Mouse (Mus musculus): ENCODE results near the gene Gm10100. TPM values are rescaled to one million over a fixed set of nuclear protein-coding genes. Genes with fewer than 3 reads are reported as not detected.
"Not testable (repeated sequence)": the region's sequence is repeated elsewhere in the genome, so short reads cannot be mapped to it uniquely, and the experiment has no call there.

Gene Gm10100
- polyA plus RNA-seq, 1 experiment: not detected

- DNase-seq (ENCODE audit: low spot score): not testable (repeated sequence)
Measured at GRCm38 (mm10) chr10:77752312-77752711, 26.0 kb downstream of the Gm10100 start.

- DNase-seq (ENCODE audit: low spot score): no peak
Measured at GRCm38 (mm10) chr10:77753448-77753847, 27.2 kb downstream of the Gm10100 start.

GRCm38 (mm10) chr10:77759582-77759981, 33.3 kb downstream of the Gm10100 start, which contains the start of gene Gm3233:
Gene Gm3233, minus strand, starts transcription at chr10:77759682.
- not testable (repeated sequence) for DNase-seq (ENCODE audit: low spot score)

- no peak for DNase-seq (ENCODE audit: low spot score)
Measured at GRCm38 (mm10) chr10:77769727-77770126, 43.4 kb downstream of the Gm10100 start.

GRCm38 (mm10) chr10:77771225-77771624, 44.9 kb downstream of the Gm10100 start, which contains the start of gene Gm3238:
Gene Gm3238, minus strand, starts transcription at chr10:77771325.
- not testable (repeated sequence) for DNase-seq (ENCODE audit: low spot score)

- not testable (repeated sequence) for DNase-seq (ENCODE audit: low spot score)
Measured at GRCm38 (mm10) chr10:77772142-77772541, 45.9 kb downstream of the Gm10100 start.

Other genes with a start within 250 kb of the Gm10100 start
- 55.5 and 59.5 TPM in 2 replicates for gene Fam207a, start 210.7 kb upstream of the Gm10100 start, polyA plus RNA-seq (2012; rRNA removed)
- 16.7 and 19.2 TPM in 2 replicates for gene Itgb2, start 196.2 kb upstream of the Gm10100 start, polyA plus RNA-seq (2012; rRNA removed)
- 457 and 472 TPM in 2 replicates for gene Pttg1ip, start 144.8 kb upstream of the Gm10100 start, polyA plus RNA-seq (2012; rRNA removed)
- gene Sumo3, start 120.4 kb upstream of the Gm10100 start, polyA plus RNA-seq (2012; rRNA removed): 294 and 318 TPM in 2 replicates
- 0.89 and 23.6 TPM in 2 replicates for gene Gm49325, start 120.3 kb upstream of the Gm10100 start, polyA plus RNA-seq (2012; rRNA removed)
- gene Ube2g2, start 104.2 kb upstream of the Gm10100 start, polyA plus RNA-seq (2012; rRNA removed): 42.8 and 47.7 TPM in 2 replicates
- gene Tspear, start 39.9 kb upstream of the Gm10100 start, polyA plus RNA-seq (2012; rRNA removed): 1.3 and 1.6 TPM in 2 replicates
- not detected in 2 replicates for gene Gm19402, start 35.7 kb upstream of the Gm10100 start, polyA plus RNA-seq (2012; rRNA removed)
- not detected in 2 replicates for gene Gm9508, start 29.3 kb upstream of the Gm10100 start, polyA plus RNA-seq (2012; rRNA removed)
- not detected in 2 replicates for gene Gm10272, start 19.9 kb upstream of the Gm10100 start, polyA plus RNA-seq (2012; rRNA removed)
- 0.16 TPM in 1 of 2 replicates, not detected in the other for gene Gm10024, start 15.0 kb upstream of the Gm10100 start, polyA plus RNA-seq (2012; rRNA removed)
- not detected in 2 replicates for gene Gm10142, start 10.7 kb upstream of the Gm10100 start, polyA plus RNA-seq (2012; rRNA removed)
- gene Krtap12-1, start 5.9 kb upstream of the Gm10100 start, polyA plus RNA-seq (2012; rRNA removed): not detected in 2 replicates
- not detected in 2 replicates for gene Gm18596, start 16.2 kb downstream of the Gm10100 start, polyA plus RNA-seq (2012; rRNA removed)
- not detected in 2 replicates for gene Gm9736, start 24.9 kb downstream of the Gm10100 start, polyA plus RNA-seq (2012; rRNA removed)
- gene Gm3233, start 33.2 kb downstream of the Gm10100 start, polyA plus RNA-seq (2012; rRNA removed): not detected in 2 replicates
- not detected in 2 replicates for gene Gm3238, start 44.8 kb downstream of the Gm10100 start, polyA plus RNA-seq (2012; rRNA removed)
- gene Gm7138, start 50.5 kb downstream of the Gm10100 start, polyA plus RNA-seq (2012; rRNA removed): not detected in 2 replicates
- not detected in 2 replicates for gene Gm3250, start 56.1 kb downstream of the Gm10100 start, polyA plus RNA-seq (2012; rRNA removed)
- gene Gm7137, start 61.7 kb downstream of the Gm10100 start, polyA plus RNA-seq (2012; rRNA removed): not detected in 2 replicates
- not detected in 2 replicates for gene Gm9639, start 68.6 kb downstream of the Gm10100 start, polyA plus RNA-seq (2012; rRNA removed)
- gene Gm19668, start 72.6 kb downstream of the Gm10100 start, polyA plus RNA-seq (2012; rRNA removed): not detected in 2 replicates
- not detected in 2 replicates for gene Gm9507, start 85.4 kb downstream of the Gm10100 start, polyA plus RNA-seq (2012; rRNA removed)
- gene Gm2696, start 88.2 kb downstream of the Gm10100 start, polyA plus RNA-seq (2012; rRNA removed): 0.12 TPM in 1 of 2 replicates, not detected in the other
- not detected in 2 replicates for gene Krtap10-4, start 100.6 kb downstream of the Gm10100 start, polyA plus RNA-seq (2012; rRNA removed)
- not detected in 2 replicates for gene Krtap10-10, start 109.5 kb downstream of the Gm10100 start, polyA plus RNA-seq (2012; rRNA removed)
- gene Gm36176, start 120.3 kb downstream of the Gm10100 start, polyA plus RNA-seq (2012; rRNA removed): not detected in 2 replicates
- gene Gm10318, start 126.4 kb downstream of the Gm10100 start, polyA plus RNA-seq (2012; rRNA removed): not detected in 2 replicates
- gene Gm3285, start 135.5 kb downstream of the Gm10100 start, polyA plus RNA-seq (2012; rRNA removed): not detected in 2 replicates
- gene Lrrc3, start 176.1 kb downstream of the Gm10100 start, polyA plus RNA-seq (2012; rRNA removed): 2.9 and 4.0 TPM in 2 replicates
- gene Trpm2, start 244.1 kb downstream of the Gm10100 start, polyA plus RNA-seq (2012; rRNA removed): 0.90 and 1.5 TPM in 2 replicates